Mouse (Mus musculus) erythroblast, embryonic 14.5 days (primary cell): Measurements from ENCODE around the gene Entpd8. TPM values are rescaled to one million over a fixed set of nuclear protein-coding genes. Genes with fewer than 3 reads are reported as not detected.

Source experiments
- H3K27me3 ChIP-seq: 2 replicates; pipeline ENCODE4 v1.6.1; 2012; ENCODE audit warnings: inconsistent platforms; ENCODE audit not compliant: control insufficient read depth
- H3K36me3 ChIP-seq: 2 replicates; pipeline ENCODE4 v1.6.1; 2012; ENCODE audit warnings: mild to moderate bottlenecking, inconsistent platforms; ENCODE audit not compliant: control insufficient read depth
- H3K4me1 ChIP-seq: 2 replicates; pipeline ENCODE4 v1.6.1; 2012; ENCODE audit warnings: inconsistent platforms; ENCODE audit not compliant: control insufficient read depth
- H3K4me3 ChIP-seq: replicated peaks from 2 replicates; pipeline ENCODE3; 2012; ENCODE audit warnings: moderate library complexity, mild to moderate bottlenecking, inconsistent platforms
- H3K9me3 ChIP-seq: 2 replicates; pipeline ENCODE4 v1.6.1; 2012; ENCODE audit warnings: low read length, inconsistent platforms, mixed read lengths; ENCODE audit not compliant: control insufficient read depth
- GATA1 ChIP-seq: IDR thresholded peaks from 2 replicates; pipeline ENCODE4 v1.6.1; 2012; ENCODE audit warnings: low read length, inconsistent platforms, mixed read lengths
- TAL1 ChIP-seq: IDR thresholded peaks from 3 replicates; pipeline ENCODE4 v1.6.1; 2012; ENCODE audit warnings: low read length, inconsistent platforms, mixed read lengths
- polyA plus RNA-seq: library from polyadenylated mRNA; stranded (reverse); fragments of >175 nt; gene quantifications from 2 replicates; pipeline ENCODE4 v1.2.3, GENCODE M21; 2012

Entpd8 gene
- 0.04 TPM in 1 of 2 replicates, not detected in the other for polyA plus RNA-seq

DNA sequence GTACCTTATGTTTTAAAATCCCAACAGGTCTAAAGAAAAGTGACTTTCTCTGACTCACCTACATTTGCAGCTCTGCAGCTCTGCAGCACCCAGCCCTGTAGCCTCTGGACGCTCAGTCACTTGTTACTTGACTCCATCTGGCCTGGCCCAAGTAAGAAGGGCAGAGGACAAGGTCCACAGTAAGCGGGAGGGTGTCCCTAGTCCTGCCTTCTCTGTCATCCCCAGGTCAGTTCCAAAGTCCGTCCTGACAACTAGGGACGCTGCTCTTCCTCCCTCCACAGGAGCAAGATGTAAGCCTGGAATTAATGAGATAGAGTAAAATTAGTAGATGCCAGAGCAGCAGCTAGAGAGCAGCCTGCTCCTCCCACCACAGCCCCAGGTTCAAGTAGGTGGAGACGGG, at the start of gene Entpd8:
Gene Entpd8, plus strand, starts transcription at position 229 of the 400 bp plus-strand sequence.
- Histone ChIP-seq H3K4me1 (no peaks in the 10 kb centered on the region), H3K4me3 (peak within 1 kb of the TSS; percentile 2), H3K36me3 (no peaks in the 10 kb centered on the region; the same call in 1 of the 2 replicates), H3K27me3 (peaks cover 5% of the 10 kb centered on the region; the same call in 1 of the 2 replicates), H3K9me3 (no peaks in the 10 kb centered on the region)
- no peak for TF ChIP-seq TAL1
- no peak for TF ChIP-seq GATA1

DNA sequence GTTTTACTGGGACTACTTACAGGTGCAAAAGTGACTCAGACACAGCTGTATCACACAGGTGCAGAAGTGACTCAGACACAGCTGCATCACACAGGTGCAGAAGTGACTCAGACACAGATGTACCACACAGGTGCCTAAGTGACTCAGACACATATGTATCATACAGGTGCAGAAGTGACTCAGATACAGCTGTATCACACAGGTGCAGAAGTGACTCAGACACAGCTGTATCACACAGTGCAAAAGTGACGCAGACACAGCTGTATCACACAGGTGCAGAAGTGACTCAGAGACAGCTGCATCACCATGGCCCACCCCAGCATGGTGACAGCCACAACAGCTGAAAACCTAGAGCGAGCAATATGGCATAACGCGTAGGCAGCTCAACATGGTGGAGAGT, 45.1 kb upstream of the Entpd8 start:
- no peak for TF ChIP-seq GATA1
- no peak for TF ChIP-seq TAL1
- no peak overlapping the region for H3K4me3 ChIP-seq
- no peaks in the 10 kb centered on the region for H3K27me3 ChIP-seq
- H3K9me3 ChIP-seq, result no peaks in the 10 kb centered on the region
- no peaks in the 10 kb centered on the region for H3K4me1 ChIP-seq
- H3K36me3 ChIP-seq, result peaks cover 74% of the 10 kb centered on the region

DNA sequence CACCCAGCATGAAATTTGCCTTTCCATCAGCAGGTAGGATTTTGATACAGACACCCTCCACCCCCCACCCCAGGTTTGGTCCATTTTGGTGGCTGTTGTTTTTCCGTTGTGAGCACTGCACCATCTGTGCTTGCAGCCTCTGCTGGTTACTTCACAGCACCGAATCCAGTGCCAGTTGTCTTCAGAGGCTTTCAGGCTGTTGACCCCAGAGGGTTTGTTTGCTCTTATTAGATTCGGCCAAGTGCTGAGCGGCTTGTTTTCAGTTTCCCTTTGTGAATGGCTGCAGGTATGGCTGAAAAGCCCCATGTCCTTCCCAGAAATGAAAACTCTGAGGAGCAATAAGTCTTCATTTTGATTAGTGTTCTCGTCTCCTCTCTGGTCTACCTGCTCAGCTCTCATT, 40.0 kb upstream of the Entpd8 start:
- no peak overlapping the region for H3K4me3 ChIP-seq
- no peaks in the 10 kb centered on the region for H3K9me3 ChIP-seq
- peaks cover 83% of the 10 kb centered on the region for H3K36me3 ChIP-seq
- no peak for TF ChIP-seq GATA1
- TF ChIP-seq TAL1, result no peak
- H3K27me3 ChIP-seq, result no peaks in the 10 kb centered on the region
- no peaks in the 10 kb centered on the region for H3K4me1 ChIP-seq

DNA sequence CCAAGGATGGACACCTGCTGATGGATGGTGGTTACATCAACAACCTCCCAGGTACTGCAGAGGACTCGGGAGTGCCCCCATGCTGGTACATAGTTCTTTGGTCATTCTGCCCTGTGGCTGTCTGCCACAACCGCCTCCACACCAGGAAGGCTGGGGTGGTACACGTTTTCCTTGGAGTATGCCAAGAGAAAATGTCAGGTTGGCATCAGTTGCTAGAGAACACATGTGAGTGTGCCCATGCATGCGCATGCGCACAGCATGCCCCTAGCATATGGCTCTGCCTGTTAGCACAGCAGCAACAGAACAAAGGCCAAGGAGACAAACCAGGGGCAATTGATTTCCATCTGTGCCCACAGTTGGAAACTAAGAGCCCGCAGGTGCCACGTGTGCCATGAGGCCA, 29.2 kb upstream of the Entpd8 start:
- TF ChIP-seq TAL1 (no peak), GATA1 (no peak)
- peaks cover 26% of the 10 kb centered on the region for H3K4me1 ChIP-seq
- H3K36me3 ChIP-seq, result peaks cover 74% of the 10 kb centered on the region
- H3K27me3 ChIP-seq, result no peaks in the 10 kb centered on the region
- H3K4me3 ChIP-seq, result no peak overlapping the region
- no peaks in the 10 kb centered on the region for H3K9me3 ChIP-seq

DNA sequence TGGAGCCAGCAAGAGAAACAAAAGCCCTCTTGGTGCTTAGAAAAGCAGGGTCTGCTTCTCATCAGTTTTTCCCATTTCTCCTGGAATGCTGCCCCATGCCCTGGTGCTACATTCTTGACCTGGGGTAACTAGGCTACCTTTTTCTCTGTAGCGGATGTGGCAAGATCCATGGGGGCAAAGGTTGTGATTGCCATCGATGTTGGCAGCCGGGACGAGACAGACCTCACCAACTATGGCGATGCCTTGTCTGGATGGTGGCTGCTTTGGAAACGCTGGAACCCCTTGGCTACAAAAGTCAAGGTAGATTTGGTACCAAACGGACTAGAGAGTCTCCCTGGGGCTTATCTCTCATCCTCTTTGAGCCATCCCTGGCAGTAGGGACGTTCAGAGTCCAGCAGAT, 28.7 kb upstream of the Entpd8 start:
- Histone ChIP-seq H3K4me1 (peaks cover 30% of the 10 kb centered on the region), H3K4me3 (no peak overlapping the region), H3K27me3 (no peaks in the 10 kb centered on the region), H3K9me3 (no peaks in the 10 kb centered on the region), H3K36me3 (peaks cover 74% of the 10 kb centered on the region)
- TF ChIP-seq GATA1 (no peak), TAL1 (no peak)

DNA sequence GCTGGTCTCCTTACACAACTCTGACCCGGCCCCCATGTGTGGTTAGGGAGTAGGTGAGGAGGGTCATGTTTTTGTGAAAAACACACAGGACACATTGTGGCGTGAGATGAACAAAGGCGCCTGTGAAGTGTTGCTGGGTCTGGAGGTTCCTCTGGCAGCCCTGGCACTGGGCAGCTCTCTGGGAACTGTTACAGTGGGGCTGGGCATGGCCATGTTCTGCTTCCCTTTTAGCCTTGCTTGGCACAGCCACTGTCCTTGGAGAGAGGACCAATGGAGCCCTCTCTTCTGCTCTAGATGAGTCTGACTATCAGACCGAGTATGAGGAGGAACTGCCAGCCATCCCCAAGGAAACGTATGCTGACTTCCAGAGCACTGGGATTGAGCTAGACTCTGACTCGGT, 27.0 kb upstream of the Entpd8 start:
- Histone ChIP-seq H3K9me3 (no peaks in the 10 kb centered on the region), H3K4me1 (peaks cover 39% of the 10 kb centered on the region), H3K36me3 (peaks cover 69% of the 10 kb centered on the region), H3K4me3 (no peak overlapping the region), H3K27me3 (no peaks in the 10 kb centered on the region)
- TF ChIP-seq TAL1 (no peak), GATA1 (no peak)

DNA sequence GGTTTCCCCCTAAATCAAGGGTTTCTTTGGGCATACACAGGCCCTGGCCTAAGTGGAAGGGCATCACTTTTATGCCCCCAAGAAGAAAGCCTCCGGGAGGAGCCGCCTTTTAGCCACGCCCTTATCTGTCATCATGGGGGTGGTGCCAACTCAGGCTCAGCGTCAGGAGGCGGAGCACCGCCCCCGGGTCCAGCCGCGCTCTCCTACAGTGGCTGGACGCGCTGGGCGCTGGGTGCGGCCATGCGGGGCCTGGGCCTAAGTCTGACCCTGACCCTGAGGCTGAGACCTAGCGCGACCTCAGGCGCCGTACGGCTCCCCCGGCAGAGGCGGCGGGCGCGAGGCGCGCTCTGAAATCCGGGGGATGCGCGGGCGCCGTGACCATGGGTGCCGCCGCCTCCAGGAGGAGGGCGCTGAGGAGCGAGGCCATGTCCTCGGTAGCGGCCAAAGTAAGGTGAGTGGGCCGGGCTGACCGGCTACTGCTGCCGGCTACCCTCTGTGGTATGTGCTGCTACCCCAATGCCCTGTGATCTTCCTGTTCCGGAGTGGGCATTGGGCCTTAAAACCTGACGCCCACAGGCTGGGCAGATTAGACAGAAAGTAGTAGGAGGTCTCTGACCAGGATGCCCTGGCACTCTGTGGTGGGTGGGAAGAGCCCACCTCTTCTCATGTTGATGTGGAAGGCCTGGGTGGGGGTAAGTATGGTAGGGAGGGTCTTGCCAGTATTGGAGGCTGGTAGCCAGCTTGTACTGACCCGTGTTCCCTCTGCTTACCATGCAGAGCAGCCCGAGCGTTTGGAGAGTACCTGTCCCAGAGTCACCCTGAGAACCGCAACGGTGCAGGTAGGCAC, 25.7 kb upstream of the Entpd8 start, which contains the start of gene Nsmf:
Gene Nsmf, plus strand, starts transcription at position 135 of the 847 bp plus-strand sequence.
- H3K27me3 ChIP-seq, result no peaks in the 10 kb centered on the region
- peak within 1 kb of the TSS; percentile 74 for H3K4me3 ChIP-seq
- no peak for TF ChIP-seq GATA1
- no peak for TF ChIP-seq TAL1
- H3K4me1 ChIP-seq, result peaks cover 45% of the 10 kb centered on the region
- H3K36me3 ChIP-seq, result peaks cover 60% of the 10 kb centered on the region
- no peaks in the 10 kb centered on the region for H3K9me3 ChIP-seq

DNA sequence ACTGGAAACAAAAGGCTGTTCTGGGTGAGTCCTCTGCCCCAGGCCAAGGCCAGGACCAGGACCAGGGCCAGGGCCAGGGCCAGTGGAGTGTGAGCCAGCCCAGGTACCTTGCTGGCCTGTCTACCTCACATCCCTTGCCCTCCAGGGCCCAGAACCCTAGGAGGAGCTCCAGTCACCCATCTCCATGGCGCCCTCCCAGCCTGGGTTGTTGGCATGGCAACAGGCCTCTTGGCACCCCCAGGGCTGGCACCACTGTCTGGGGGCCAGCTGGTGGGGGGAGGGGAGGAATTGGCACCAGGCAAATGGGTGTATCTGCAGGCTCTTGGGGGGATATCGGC, 25.1 kb upstream of the Entpd8 start:
- Histone ChIP-seq H3K36me3 (peaks cover 54% of the 10 kb centered on the region), H3K27me3 (no peaks in the 10 kb centered on the region), H3K4me3 (peak overlapping the region; percentile 74), H3K9me3 (no peaks in the 10 kb centered on the region), H3K4me1 (peaks cover 46% of the 10 kb centered on the region)
- TF ChIP-seq GATA1, result no peak
- TF ChIP-seq TAL1, result no peak

DNA sequence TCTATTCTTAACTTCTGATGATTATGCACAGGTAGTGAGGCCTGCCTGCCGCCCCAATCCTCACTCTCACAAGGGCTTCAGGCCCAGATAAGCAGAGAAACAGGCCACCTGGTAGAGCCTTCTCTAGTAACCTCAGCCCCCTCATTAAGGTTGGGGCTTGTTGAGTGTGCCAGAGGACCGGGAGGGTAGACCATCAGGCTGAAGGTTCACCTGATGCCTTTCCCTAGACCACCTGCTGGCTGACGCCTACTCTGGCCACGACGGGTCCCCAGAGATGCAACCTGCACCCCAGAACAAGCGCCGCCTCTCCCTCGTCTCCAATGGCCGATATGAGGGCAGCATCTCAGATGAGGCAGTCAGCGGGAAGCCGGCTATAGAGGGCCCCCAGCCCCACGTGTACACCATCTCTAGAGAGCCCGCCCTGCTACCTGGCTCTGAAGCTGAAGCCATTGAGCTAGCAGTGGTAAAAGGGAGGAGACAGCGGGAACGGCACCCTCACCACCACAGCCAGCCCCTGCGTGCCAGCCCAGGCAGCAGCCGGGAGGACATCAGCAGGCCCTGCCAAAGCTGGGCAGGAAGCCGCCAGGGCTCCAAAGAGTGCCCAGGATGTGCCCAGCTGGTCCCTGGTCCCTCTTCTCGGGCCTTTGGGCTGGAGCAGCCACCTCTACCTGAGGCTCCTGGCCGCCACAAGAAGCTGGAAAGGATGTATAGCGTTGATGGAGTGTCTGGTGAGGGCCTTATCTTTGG, 24.5 kb upstream of the Entpd8 start:
- H3K9me3 ChIP-seq, result no peaks in the 10 kb centered on the region
- peaks cover 51% of the 10 kb centered on the region for H3K4me1 ChIP-seq
- peaks cover 54% of the 10 kb centered on the region for H3K36me3 ChIP-seq
- no peaks in the 10 kb centered on the region for H3K27me3 ChIP-seq
- TF ChIP-seq GATA1 (no peak), TAL1 (no peak)
- H3K4me3 ChIP-seq, result no peak overlapping the region
